Mouse (Mus musculus): ENCODE measurements around the gene Tle2. TPM values are rescaled to one million over a fixed set of nuclear protein-coding genes. Genes with fewer than 3 reads are reported as not detected.

The Tle2 gene
- total RNA-seq, 2 experiments from 2014 or later = 5.3 to 6.2 TPM

- DNase-seq = no peak
These were observed 20.3 kb upstream of the Tle2 start for GRCm38 (mm10) chr10:81553807-81554755.

- no peak for DNase-seq
These were observed 18.1 kb upstream of the Tle2 start for GRCm38 (mm10) chr10:81556282-81556681.

GRCm38 (mm10) chr10:81557491-81557890 lies 16.9 kb upstream of the Tle2 start:
- DNase-seq = peak; percentile 14

GRCm38 (mm10) chr10:81559163-81559626 lies 15.2 kb upstream of the Tle2 start, which contains the start of gene Aes:
Gene Aes (plus strand): TSS chr10:81559488.
- DNase-seq = peak; percentile 83

GRCm38 (mm10) chr10:81559627-81560539 lies 14.5 kb upstream of the Tle2 start:
- peak; percentile 79 for DNase-seq

GRCm38 (mm10) chr10:81560719-81561459 lies 13.5 kb upstream of the Tle2 start:
- DNase-seq = peak; percentile 68

- DNase-seq = no peak
These were observed 11.9 kb upstream of the Tle2 start for GRCm38 (mm10) chr10:81562411-81562810.

GRCm38 (mm10) chr10:81563481-81563880 lies 10.9 kb upstream of the Tle2 start:
- peak; percentile 22 for DNase-seq

- peak; percentile 78 for DNase-seq
These were observed 10.1 kb upstream of the Tle2 start for GRCm38 (mm10) chr10:81564216-81564615.

GRCm38 (mm10) chr10:81564734-81565133 lies 9.6 kb upstream of the Tle2 start:
- DNase-seq = peak; percentile 40

- DNase-seq = peak; percentile 40
These were observed 8.8 kb upstream of the Tle2 start for GRCm38 (mm10) chr10:81565257-81566228.

- DNase-seq = no peak
These were observed 5.8 kb upstream of the Tle2 start for GRCm38 (mm10) chr10:81568381-81569191.

- no peak for DNase-seq
These were observed 4.7 kb upstream of the Tle2 start for GRCm38 (mm10) chr10:81569507-81570237.

GRCm38 (mm10) chr10:81570238-81570800 lies 4.0 kb upstream of the Tle2 start:
- no peak for DNase-seq

GRCm38 (mm10) chr10:81570831-81571500 lies 3.4 kb upstream of the Tle2 start:
- DNase-seq = peak; percentile 94

GRCm38 (mm10) chr10:81571501-81571876 lies 2.9 kb upstream of the Tle2 start:
- peak; percentile 99 for DNase-seq

- DNase-seq = no peak
These were observed 2.2 kb upstream of the Tle2 start for GRCm38 (mm10) chr10:81572133-81572671.

GRCm38 (mm10) chr10:81572975-81573374 lies 1.4 kb upstream of the Tle2 start:
- peak; percentile 73 for DNase-seq
